Mouse (Mus musculus): ENCODE results near the gene Celf3. TPM values are rescaled to one million over a fixed set of nuclear protein-coding genes. Genes with fewer than 3 reads are reported as not detected.

Gene Celf3
- polyA plus RNA-seq, 1 experiment from 2014 or later, result 14.2 TPM

DNA sequence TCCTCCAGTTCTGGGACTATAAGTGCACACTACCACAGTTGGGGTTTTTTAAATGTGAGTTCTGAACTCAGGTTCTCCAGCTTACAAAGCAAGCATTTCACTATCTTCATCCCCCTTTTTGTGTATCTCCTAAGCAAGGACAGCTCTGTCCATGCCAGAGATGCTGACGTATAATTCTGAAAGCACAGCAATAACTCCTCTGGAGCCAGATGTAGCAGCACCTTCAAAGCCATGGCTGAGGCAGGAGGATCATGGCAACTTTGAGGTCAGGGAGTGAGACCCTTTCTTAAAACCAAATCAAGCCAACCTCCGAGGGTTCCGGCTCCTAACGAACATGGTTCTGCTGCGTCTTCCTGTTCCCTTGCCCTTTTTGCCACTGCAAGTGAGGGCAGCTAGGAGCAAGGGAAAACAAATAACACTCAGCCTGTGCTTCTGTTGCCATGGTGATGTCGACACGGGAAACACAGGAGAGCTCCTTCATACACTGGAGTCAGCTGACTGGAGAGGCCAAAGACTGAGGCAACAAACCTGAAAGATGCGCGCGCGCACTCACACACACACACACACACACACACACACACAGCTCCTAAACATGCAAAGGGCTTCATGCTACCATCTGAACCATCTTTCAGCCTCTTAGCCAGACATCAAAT is 14.0 kb upstream of the Celf3 start:
- Histone ChIP-seq H3K27me3 (no peaks in the 10 kb centered on the region), H3K4me2 (replicated peaks) (no peak overlapping the region), H3K9ac (no peak overlapping the region), H3K27ac (no peak overlapping the region), H3K36me3 (no peaks in the 10 kb centered on the region), H3K4me1 (peaks cover 8% of the 10 kb centered on the region; the same call in 1 of the 2 replicates), H3K4me3 (no peak overlapping the region), H3K9me3 (no peaks in the 10 kb centered on the region)
- WGBS, result 54% methylated on average over 11 of the region's 11 CpGs
- no peak for ATAC-seq (ENCODE audit: insufficient number of reproducible peaks, insufficient read depth, low FRiP score, low TSS enrichment)

DNA sequence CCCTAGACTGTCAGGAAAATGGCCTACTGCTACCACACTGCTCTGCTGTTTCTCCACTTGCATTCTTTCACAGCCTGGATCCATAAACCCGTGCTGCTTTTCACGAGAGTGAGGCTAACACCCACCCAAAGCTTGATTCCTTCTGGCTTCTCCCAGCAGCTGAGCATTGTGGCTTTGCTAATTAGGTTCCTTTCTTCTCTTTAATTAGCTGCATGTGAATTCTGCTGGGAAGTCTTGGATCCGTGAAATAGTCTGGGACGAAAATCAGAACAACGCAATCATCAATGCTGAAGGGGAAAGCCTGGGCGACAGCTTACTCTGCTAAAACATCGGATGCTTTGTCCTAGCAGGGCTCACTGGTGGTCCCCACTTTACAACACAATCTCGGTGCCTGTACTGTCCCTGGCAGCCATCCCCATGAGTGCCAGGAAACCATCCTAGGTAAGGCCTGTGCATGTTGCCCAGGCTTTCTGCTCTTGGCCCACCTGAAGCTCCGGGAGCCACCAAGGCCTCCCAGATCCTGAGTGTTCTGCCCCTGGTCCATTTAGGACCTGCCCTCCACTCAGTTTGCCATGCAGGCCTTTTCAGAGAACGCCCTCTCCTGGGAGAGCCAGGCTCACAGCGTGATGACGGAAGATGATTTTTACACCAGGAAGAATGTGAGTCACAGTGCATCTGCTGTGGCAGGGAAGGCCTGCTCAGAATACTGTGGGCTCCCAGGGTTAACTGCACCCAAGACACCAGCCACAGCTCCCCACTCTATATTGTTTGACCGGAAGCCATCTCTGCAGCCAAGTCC is 12.3 kb upstream of the Celf3 start:
- Histone ChIP-seq H3K4me3 (no peak overlapping the region), H3K36me3 (no peaks in the 10 kb centered on the region), H3K27me3 (no peaks in the 10 kb centered on the region), H3K27ac (no peak overlapping the region), H3K4me2 (replicated peaks) (no peak overlapping the region), H3K9me3 (no peaks in the 10 kb centered on the region), H3K4me1 (peaks cover 8% of the 10 kb centered on the region; the same call in 1 of the 2 replicates), H3K9ac (no peak overlapping the region)
- 57% methylated on average over 13 of the region's 13 CpGs for WGBS
- ATAC-seq (ENCODE audit: insufficient number of reproducible peaks, insufficient read depth, low FRiP score, low TSS enrichment), result no peak

- 0 out of 2 replicates have a peak, but pooled peaks have one; percentile 14 for ATAC-seq (ENCODE audit: insufficient number of reproducible peaks, insufficient read depth, low FRiP score, low TSS enrichment)
- H3K9me3 ChIP-seq, result no peaks in the 10 kb centered on the region
- WGBS, result 31% methylated on average over 3 of the region's 3 CpGs
- H3K9ac ChIP-seq, result no peak overlapping the region
- no peaks in the 10 kb centered on the region for H3K27me3 ChIP-seq
- H3K36me3 ChIP-seq, result no peaks in the 10 kb centered on the region
- no peak overlapping the region for H3K4me2 ChIP-seq (replicated peaks)
- H3K4me1 ChIP-seq, result peaks cover 18% of the 10 kb centered on the region; the same call in 1 of the 2 replicates
- no peak overlapping the region for H3K4me3 ChIP-seq
- no peak overlapping the region for H3K27ac ChIP-seq
Measured at GRCm38 (mm10) chr3:94468931-94469330, 9.2 kb upstream of the Celf3 start.

- 9% methylated on average over 28 of the region's 28 CpGs for WGBS
- Histone ChIP-seq H3K27ac (no peak overlapping the region), H3K4me2 (replicated peaks) (peak overlapping the region; percentile 45), H3K9me3 (no peaks in the 10 kb centered on the region), H3K36me3 (no peaks in the 10 kb centered on the region), H3K4me3 (0 out of 2 replicates have a peak overlapping the region, but pooled peaks have one; percentile 18), H3K27me3 (no peaks in the 10 kb centered on the region), H3K4me1 (peaks cover 10% of the 10 kb centered on the region; the same call in 1 of the 2 replicates), H3K9ac (no peak overlapping the region)
- ATAC-seq (ENCODE audit: insufficient number of reproducible peaks, insufficient read depth, low FRiP score, low TSS enrichment), result peak; percentile 78; the same call in 1 of the 2 replicates
Measured at GRCm38 (mm10) chr3:94472447-94473114, 5.5 kb upstream of the Celf3 start.

DNA sequence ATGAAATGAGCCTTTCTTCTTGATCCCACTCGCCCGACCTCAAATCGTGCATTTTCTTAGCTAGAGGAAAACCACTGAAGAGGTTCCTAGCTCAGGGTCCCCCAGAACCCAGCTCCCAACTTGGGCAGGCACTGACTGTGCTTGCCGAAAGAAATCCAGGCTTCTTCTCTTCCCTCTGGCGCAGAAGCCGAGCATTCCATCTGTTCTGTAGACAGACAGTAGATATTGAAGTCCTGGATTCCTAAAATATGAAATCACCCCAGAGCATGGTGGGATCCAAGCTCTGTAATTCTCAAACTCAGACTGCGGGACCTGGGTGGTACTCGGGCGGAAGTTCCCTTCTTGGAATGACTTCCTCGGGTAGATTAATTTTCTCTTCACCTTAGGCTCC is 5.0 kb upstream of the Celf3 start:
- ATAC-seq (ENCODE audit: insufficient number of reproducible peaks, insufficient read depth, low FRiP score, low TSS enrichment), result no peak
- H3K4me1 ChIP-seq, result peaks cover 15% of the 10 kb centered on the region; the same call in 1 of the 2 replicates
- 46% methylated on average over 10 of the region's 10 CpGs for WGBS
- peaks cover under 1% of the 10 kb centered on the region; the same call in 1 of the 2 replicates for H3K27me3 ChIP-seq
- no peaks in the 10 kb centered on the region for H3K36me3 ChIP-seq
- no peak overlapping the region for H3K9ac ChIP-seq
- H3K27ac ChIP-seq, result no peak overlapping the region
- no peak overlapping the region for H3K4me3 ChIP-seq
- no peak overlapping the region for H3K4me2 ChIP-seq (replicated peaks)
- H3K9me3 ChIP-seq, result no peaks in the 10 kb centered on the region

DNA sequence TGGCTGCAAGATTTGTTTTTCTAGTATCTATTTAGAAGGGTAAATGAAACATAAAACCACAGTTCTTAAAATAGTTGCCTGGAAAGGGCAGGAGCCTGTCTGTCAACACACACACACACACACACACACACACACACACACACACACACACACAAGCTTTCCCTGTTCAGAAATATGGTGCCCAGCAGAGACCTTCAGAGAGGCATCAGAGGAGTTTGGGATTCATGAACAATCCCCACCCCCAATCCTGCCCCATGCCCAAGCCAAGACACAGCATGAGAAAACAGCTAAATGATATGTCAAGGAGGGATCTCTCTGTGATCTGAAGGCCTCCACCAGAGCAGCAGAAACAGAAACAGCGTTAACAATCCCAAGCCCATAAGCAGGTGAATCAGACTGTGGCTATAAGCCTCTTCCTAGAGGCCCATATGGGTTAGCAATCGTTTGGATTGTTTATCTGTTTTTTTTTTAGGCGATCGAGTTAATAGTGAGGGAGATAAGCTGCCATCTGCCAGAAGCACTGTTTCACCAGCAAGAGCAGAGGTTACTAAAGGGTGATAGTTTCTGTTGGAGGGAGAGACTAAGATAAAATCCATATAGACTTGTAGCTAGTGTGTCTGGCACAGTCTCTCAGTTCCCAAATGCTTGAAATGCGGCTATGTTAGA is 4.4 kb upstream of the Celf3 start:
- Histone ChIP-seq H3K9me3 (no peaks in the 10 kb centered on the region), H3K4me3 (no peak overlapping the region), H3K27ac (no peak overlapping the region), H3K4me2 (replicated peaks) (no peak overlapping the region), H3K27me3 (peaks cover 6% of the 10 kb centered on the region), H3K36me3 (no peaks in the 10 kb centered on the region), H3K9ac (no peak overlapping the region), H3K4me1 (peaks cover 18% of the 10 kb centered on the region; the same call in 1 of the 2 replicates)
- ATAC-seq (ENCODE audit: insufficient number of reproducible peaks, insufficient read depth, low FRiP score, low TSS enrichment), result no peak
- 78% methylated on average over 5 of the region's 5 CpGs for WGBS

GRCm38 (mm10) chr3:94476301-94477035 is 1.6 kb upstream of the Celf3 start:
- Histone ChIP-seq H3K9me3 (no peaks in the 10 kb centered on the region), H3K27me3 (peaks cover 31% of the 10 kb centered on the region), H3K4me3 (no peak overlapping the region), H3K4me2 (replicated peaks) (no peak overlapping the region), H3K27ac (no peak overlapping the region), H3K9ac (no peak overlapping the region), H3K36me3 (no peaks in the 10 kb centered on the region), H3K4me1 (peaks cover 25% of the 10 kb centered on the region)
- WGBS, result 71% methylated on average over 8 of the region's 8 CpGs
- no peak for ATAC-seq (ENCODE audit: insufficient number of reproducible peaks, insufficient read depth, low FRiP score, low TSS enrichment)

DNA sequence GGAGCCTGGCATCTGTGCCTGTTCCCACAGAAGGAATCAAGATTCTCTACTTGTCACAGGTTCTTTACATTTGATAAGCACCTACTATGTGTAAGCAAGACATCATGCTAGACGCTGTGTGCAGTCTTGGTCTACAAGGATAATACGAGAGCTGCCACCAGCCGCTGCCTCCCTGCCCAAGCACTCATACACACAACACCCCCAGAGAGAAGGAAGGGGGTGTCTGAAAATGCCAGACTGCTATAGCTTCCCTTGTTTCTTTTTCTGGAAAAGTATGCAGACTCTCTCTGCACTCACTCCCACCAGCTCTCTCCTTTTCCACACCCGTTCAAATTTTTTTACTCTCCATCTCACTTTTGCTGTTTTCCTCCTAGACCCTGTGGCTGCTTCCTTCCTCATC is 651 bp upstream of the Celf3 start:
- Histone ChIP-seq H3K4me3 (no peak overlapping the region), H3K4me1 (peaks cover 23% of the 10 kb centered on the region), H3K4me2 (replicated peaks) (no peak overlapping the region), H3K9me3 (no peaks in the 10 kb centered on the region), H3K27ac (no peak overlapping the region), H3K27me3 (peaks cover 37% of the 10 kb centered on the region), H3K36me3 (no peaks in the 10 kb centered on the region), H3K9ac (no peak overlapping the region)
- no peak for ATAC-seq (ENCODE audit: insufficient number of reproducible peaks, insufficient read depth, low FRiP score, low TSS enrichment)
- WGBS, result 42% methylated on average over 4 of the region's 4 CpGs

DNA sequence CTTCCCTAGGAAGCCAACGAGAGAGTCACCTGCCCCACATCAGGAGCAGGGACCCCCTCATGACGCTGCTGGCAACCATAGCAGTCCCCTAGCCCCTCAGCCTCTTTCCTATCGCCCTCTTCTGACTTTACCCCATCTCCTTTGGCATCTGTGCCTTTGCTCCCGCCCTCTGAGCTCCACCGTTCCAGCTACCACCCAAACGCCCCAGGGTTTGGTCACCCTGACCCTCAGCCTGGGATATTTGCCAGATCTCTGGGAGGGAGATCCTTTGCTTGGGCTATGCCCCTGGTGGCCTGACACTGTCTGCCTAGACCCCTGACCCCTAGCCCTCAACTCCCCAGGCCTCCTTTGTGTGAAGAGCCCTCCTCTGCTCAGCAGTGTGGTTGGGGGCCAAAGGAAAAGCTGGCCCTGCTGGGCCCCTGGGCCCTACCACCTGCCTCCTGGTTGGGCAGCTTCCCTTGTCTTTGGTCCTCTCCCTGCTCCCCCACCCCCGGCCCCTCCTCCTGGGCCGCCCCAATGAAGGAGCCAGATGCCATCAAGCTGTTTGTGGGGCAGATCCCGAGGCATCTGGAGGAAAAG is 585 bp downstream of the Celf3 start:
- peak overlapping the region; percentile 22 for H3K4me3 ChIP-seq
- peak overlapping the region; percentile 33; the same call in 1 of the 2 replicates for H3K9ac ChIP-seq
- H3K27ac ChIP-seq, result no peak overlapping the region

DNA sequence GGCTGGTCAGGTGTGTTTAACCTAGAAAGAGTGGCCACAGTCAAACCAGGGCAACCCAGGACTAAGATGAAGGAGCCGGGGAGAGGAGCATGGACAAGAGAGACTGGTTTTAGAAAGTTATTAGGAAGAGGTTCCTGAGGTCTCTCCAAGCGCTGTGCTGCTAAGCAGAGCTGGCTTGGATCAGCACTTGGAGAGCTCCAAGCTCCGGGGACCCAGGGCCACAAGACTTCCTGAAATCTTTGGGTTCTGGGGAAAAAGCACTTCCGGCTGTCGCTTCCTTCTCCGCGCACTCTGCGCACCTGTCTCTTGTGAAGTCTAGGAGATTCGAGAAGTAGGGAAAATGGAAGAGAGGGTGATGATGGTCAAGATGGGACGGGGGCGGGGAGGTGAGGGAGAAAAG is 1.5 kb downstream of the Celf3 start:
- Histone ChIP-seq H3K27me3 (peaks cover 37% of the 10 kb centered on the region), H3K4me1 (peaks cover 22% of the 10 kb centered on the region), H3K27ac (no peak overlapping the region), H3K36me3 (no peaks in the 10 kb centered on the region), H3K9me3 (no peaks in the 10 kb centered on the region), H3K9ac (no peak overlapping the region), H3K4me2 (replicated peaks) (peak overlapping the region; percentile 36), H3K4me3 (peak overlapping the region; percentile 22; the same call in 1 of the 2 replicates)
- ATAC-seq (ENCODE audit: insufficient number of reproducible peaks, insufficient read depth, low FRiP score, low TSS enrichment), result no peak
- 4% methylated on average over 11 of the region's 11 CpGs for WGBS

More for the DNA sequence above, 585 bp downstream of the Celf3 start:
- Histone ChIP-seq H3K27me3 (peaks cover 37% of the 10 kb centered on the region), H3K9me3 (no peaks in the 10 kb centered on the region), H3K36me3 (no peaks in the 10 kb centered on the region), H3K4me1 (peaks cover 15% of the 10 kb centered on the region), H3K4me2 (replicated peaks) (peak overlapping the region; percentile 36)
- no peak for ATAC-seq (ENCODE audit: insufficient number of reproducible peaks, insufficient read depth, low FRiP score, low TSS enrichment)
- WGBS, result 4% methylated on average over 9 of the region's 9 CpGs
